Comparison of ENCODE assay signal across 45 mouse cellular contexts in the genomic region with DNA sequence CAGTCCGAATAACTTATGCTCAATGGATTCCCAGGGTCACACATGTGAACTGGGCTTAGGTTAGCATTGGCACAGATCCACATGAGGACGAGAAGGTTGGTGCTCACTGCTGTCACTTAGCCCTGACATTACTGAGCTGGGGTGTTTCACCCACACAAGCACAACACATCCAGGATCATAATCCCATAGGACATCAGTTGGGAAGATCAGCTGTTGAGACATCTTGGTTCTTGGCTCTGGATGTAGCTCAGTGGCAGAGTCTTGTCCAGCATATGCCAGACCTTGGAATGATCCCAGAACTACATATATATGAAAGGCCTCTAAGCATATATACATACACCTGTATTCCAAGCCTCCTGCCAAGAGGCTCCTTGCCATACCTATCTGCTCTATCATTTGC. TPM values are rescaled to one million over a fixed set of nuclear protein-coding genes. Genes with fewer than 3 reads are reported as not detected.
"Had no signal": no experiment of that assay in that cellular context is flagged by ENCODE, and none has a peak within 500 bp of the region (broad histone marks: within the 10 kb centered on the region; RNA-seq: fewer than 3 reads in every experiment).

No protein-coding gene starts in this region.

- DNase-seq: left cerebral cortex, postnatal 4 days; liver; liver, embryonic 13.5 days; liver, postnatal 0 days; lung, adult 18-20 months; lung, adult 2 months; lung, embryonic 14.5 days; lung, postnatal 10 days; lung, postnatal 14 days; lung, postnatal 36 days; lung, postnatal 4 days; midbrain, embryonic 14.5 days had no signal

- ATAC-seq: liver, embryonic 12.5 days; liver, postnatal 0 days; lung, postnatal 0 days; midbrain, embryonic 13.5 days; midbrain, embryonic 15.5 days; midbrain, embryonic 16.5 days had no signal

RNA-seq across cellular contexts. Expression of gene Spdye4b, which starts 14.3 kb away (rescaled TPM):
- total RNA-seq: left cerebral cortex, postnatal 10 days; left cerebral cortex, postnatal 14 days; left cerebral cortex, postnatal 25 days; left cerebral cortex, postnatal 36 days; liver, adult 2 months; megakaryocyte progenitor cell, adult 5-6 weeks; megakaryocyte, adult 5-6 weeks; megakaryocyte-erythroid progenitor cell, adult 5-6 weeks; midbrain, postnatal 0 days had no signal
- polyA plus RNA-seq: limb, embryonic 10.5 days; limb, embryonic 11.5 days; limb, embryonic 12.5 days; limb, embryonic 13.5 days; limb, embryonic 14.5 days; limb, embryonic 15.5 days; liver, adult 2 months; liver, embryonic 11.5 days; liver, embryonic 12.5 days; liver, embryonic 13.5 days; liver, embryonic 14.5 days; liver, embryonic 15.5 days; liver, embryonic 16.5 days; liver, postnatal 0 days; lung, adult 2 months; lung, embryonic 14.5 days; lung, embryonic 15.5 days; lung, postnatal 0 days; macrophage; midbrain, embryonic 10.5 days; midbrain, embryonic 11.5 days; midbrain, embryonic 12.5 days; midbrain, embryonic 14.5 days; midbrain, embryonic 15.5 days; midbrain, embryonic 16.5 days; midbrain, postnatal 0 days; myocyte; neural tube, embryonic 11.5 days had no signal

RNA-seq across cellular contexts. Expression of gene Spdye4a, which starts 31.5 kb away (rescaled TPM):
- total RNA-seq: left cerebral cortex, postnatal 10 days; left cerebral cortex, postnatal 14 days; left cerebral cortex, postnatal 25 days; left cerebral cortex, postnatal 36 days; left cerebral cortex, postnatal 4 days; liver, adult 2 months; megakaryocyte progenitor cell, adult 5-6 weeks; megakaryocyte, adult 5-6 weeks; megakaryocyte-erythroid progenitor cell, adult 5-6 weeks; midbrain, postnatal 0 days; monocyte, adult 5-6 weeks had no signal
- polyA plus RNA-seq: limb, embryonic 10.5 days; limb, embryonic 11.5 days; limb, embryonic 12.5 days; limb, embryonic 13.5 days; limb, embryonic 14.5 days; limb, embryonic 15.5 days; liver, adult 2 months; liver, embryonic 11.5 days; liver, embryonic 12.5 days; liver, embryonic 13.5 days; liver, embryonic 14.5 days; liver, embryonic 15.5 days; liver, embryonic 16.5 days; liver, postnatal 0 days; lung, adult 2 months; lung, embryonic 14.5 days; lung, embryonic 15.5 days; lung, embryonic 16.5 days; lung, postnatal 0 days; macrophage; midbrain, embryonic 10.5 days; midbrain, embryonic 11.5 days; midbrain, embryonic 12.5 days; midbrain, embryonic 13.5 days; midbrain, embryonic 14.5 days; midbrain, embryonic 15.5 days; midbrain, embryonic 16.5 days; myocyte; neural tube, embryonic 11.5 days had no signal

RNA-seq across cellular contexts. Expression of gene Olfr718-ps1, which starts 47.8 kb away (rescaled TPM):
- total RNA-seq: liver, adult 2 months; megakaryocyte progenitor cell, adult 5-6 weeks; megakaryocyte, adult 5-6 weeks; megakaryocyte-erythroid progenitor cell, adult 5-6 weeks; midbrain, postnatal 0 days; monocyte, adult 5-6 weeks had no signal
- polyA plus RNA-seq: limb, embryonic 11.5 days; limb, embryonic 12.5 days; limb, embryonic 14.5 days; limb, embryonic 15.5 days; liver, adult 2 months; liver, embryonic 11.5 days; liver, embryonic 12.5 days; liver, embryonic 13.5 days; liver, embryonic 14.5 days; liver, embryonic 15.5 days; liver, embryonic 16.5 days; lung, adult 2 months; lung, embryonic 14.5 days; lung, embryonic 15.5 days; lung, embryonic 16.5 days; lung, postnatal 0 days; macrophage; midbrain, embryonic 10.5 days; midbrain, embryonic 11.5 days; midbrain, embryonic 12.5 days; midbrain, embryonic 14.5 days; midbrain, embryonic 16.5 days; midbrain, postnatal 0 days; myocyte; neural tube, embryonic 11.5 days had no signal
